Mouse (Mus musculus) spleen, adult 12 weeks (tissue): ENCODE data around the gene Gm9747.

Source experiments
- DNase-seq: peaks from one replicate; pipeline ENCODE4 v3.0.0; 2022; ENCODE audit warnings: low spot score

The Gm9747 gene

GRCm38 (mm10) chr1:82232812-82233211 is at the start of gene Gm9747:
Gm9747 (plus strand) TSS chr1:82233112.
- no peak for DNase-seq

- DNase-seq = no peak
Observed at GRCm38 (mm10) chr1:82183913-82184442, 48.9 kb upstream of the Gm9747 start.

GRCm38 (mm10) chr1:82188549-82189231 is 44.2 kb upstream of the Gm9747 start:
- no peak for DNase-seq

GRCm38 (mm10) chr1:82189516-82189915 is 43.4 kb upstream of the Gm9747 start:
- DNase-seq = no peak

GRCm38 (mm10) chr1:82191579-82191978 is 41.3 kb upstream of the Gm9747 start:
- DNase-seq = no peak

- DNase-seq = no peak
Observed at GRCm38 (mm10) chr1:82199918-82200317, 33.0 kb upstream of the Gm9747 start.

- DNase-seq = no peak
Observed at GRCm38 (mm10) chr1:82200636-82201035, 32.3 kb upstream of the Gm9747 start.

- no peak for DNase-seq
Observed at GRCm38 (mm10) chr1:82207511-82207910, 25.4 kb upstream of the Gm9747 start.

- DNase-seq = no peak
Observed at GRCm38 (mm10) chr1:82220673-82221396, 12.1 kb upstream of the Gm9747 start.

GRCm38 (mm10) chr1:82221462-82221861 is 11.4 kb upstream of the Gm9747 start:
- no peak for DNase-seq

- no peak for DNase-seq
Observed at GRCm38 (mm10) chr1:82223042-82223795, 9.7 kb upstream of the Gm9747 start.

GRCm38 (mm10) chr1:82228841-82229240 is 4.1 kb upstream of the Gm9747 start:
- DNase-seq = no peak

- no peak for DNase-seq
Observed at GRCm38 (mm10) chr1:82234616-82235015, 1.7 kb downstream of the Gm9747 start.

- no peak for DNase-seq
Observed at GRCm38 (mm10) chr1:82235455-82236104, 2.7 kb downstream of the Gm9747 start.

- DNase-seq = no peak
Observed at GRCm38 (mm10) chr1:82238245-82238644, 5.3 kb downstream of the Gm9747 start.

GRCm38 (mm10) chr1:82239409-82240201 is 6.7 kb downstream of the Gm9747 start:
- no peak for DNase-seq

- DNase-seq = no peak
Observed at GRCm38 (mm10) chr1:82243260-82243825, 10.4 kb downstream of the Gm9747 start.

GRCm38 (mm10) chr1:82245002-82245401 is 12.1 kb downstream of the Gm9747 start:
- DNase-seq = no peak

GRCm38 (mm10) chr1:82247221-82247951 is 14.5 kb downstream of the Gm9747 start:
- DNase-seq = no peak

GRCm38 (mm10) chr1:82253789-82254445 is 21.0 kb downstream of the Gm9747 start:
- no peak for DNase-seq
